Comparison of ENCODE assay signal across 18 mouse cellular contexts in the genomic region with DNA sequence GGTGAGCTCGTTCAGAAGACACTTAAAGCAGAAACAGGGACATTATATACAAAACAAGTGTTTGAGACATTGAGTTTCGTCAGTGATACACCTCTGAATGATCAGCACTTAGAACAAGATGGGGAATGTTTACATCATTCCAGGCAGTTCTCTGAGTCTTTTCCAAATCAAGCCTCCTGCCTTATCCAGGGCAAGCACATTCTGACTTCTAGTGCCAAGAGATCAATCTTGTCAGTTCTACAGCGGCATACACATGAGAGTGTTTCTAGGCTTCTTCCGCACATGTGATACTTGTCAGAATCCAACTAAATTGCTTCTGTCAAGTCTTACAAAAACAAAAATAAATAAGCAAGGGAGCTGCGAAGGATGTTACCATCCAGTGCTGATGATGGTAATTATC.
DNase-seq lines count a peak whose midpoint lies in the region; ATAC-seq and TF ChIP-seq lines count a peak whose summit lies in the region.
"Had no signal": no experiment of that assay in that cellular context is flagged by ENCODE, and none has a peak within 500 bp of the region (broad histone marks: within the 10 kb centered on the region; RNA-seq: fewer than 3 reads in every experiment).

No protein-coding gene starts in this region.

- no peak for TF ChIP-seq CTCF in forebrain, postnatal 0 days (IDR thresholded peaks at IDR 0.05; ENCODE audit: low read depth)
- no peak for TF ChIP-seq CTCF in lung, postnatal 0 days (IDR thresholded peaks at IDR 0.05)

- ATAC-seq in forebrain, postnatal 0 days, result peak; percentile 50; the same call in 1 of the 2 replicates
- no peak for ATAC-seq in forebrain, embryonic 11.5 days (replicated peaks; ENCODE audit: low FRiP score)
- ATAC-seq in kidney, embryonic 16.5 days (ENCODE audit: low FRiP score, low TSS enrichment), result peak; percentile 19; the same call in 1 of the 2 replicates
- ATAC-seq in lung, postnatal 0 days, result no peak
- ATAC-seq in stomach, embryonic 16.5 days (ENCODE audit: insufficient read depth, low FRiP score), result peak; percentile 69
- ATAC-seq in hindbrain, embryonic 13.5 days (ENCODE audit: low FRiP score), result no peak
- ATAC-seq: forebrain, embryonic 14.5 days; hindbrain, postnatal 0 days had no signal

- no peaks in the 10 kb centered on the region for H3K4me1 ChIP-seq in forebrain, postnatal 0 days (ENCODE audit: insufficient read depth)
- H3K4me1 ChIP-seq in forebrain, embryonic 11.5 days (replicated peaks; ENCODE audit: control insufficient read depth, insufficient read depth, low read length), result no peaks in the 10 kb centered on the region
- H3K4me1 ChIP-seq in kidney, embryonic 16.5 days (ENCODE audit: insufficient read depth, low read length), result peaks cover 3% of the 10 kb centered on the region; the same call in 1 of the 2 replicates
- H3K4me1 ChIP-seq in lung, postnatal 0 days (ENCODE audit: insufficient read depth, low read depth, low read length), result no peaks in the 10 kb centered on the region; the same call in 1 of the 2 replicates
- H3K4me1 ChIP-seq in stomach, embryonic 16.5 days (ENCODE audit: control insufficient read depth, insufficient read depth, low read length), result no peaks in the 10 kb centered on the region
- no peaks in the 10 kb centered on the region for H3K4me1 ChIP-seq in hindbrain, embryonic 13.5 days (replicated peaks)

- no peak for DNase-seq in forebrain, postnatal 0 days
- DNase-seq in forebrain, embryonic 11.5 days (ENCODE audit: low spot score), result no peak
- no peak for DNase-seq in kidney, adult 8-10 months
- DNase-seq in lung, postnatal 0 days (ENCODE audit: low spot score), result peak; percentile 18
- DNase-seq in lung, postnatal 4 days, result no peak
- DNase-seq: adrenal gland, adult 2 months; cerebellum, adult 8-10 months; gastrocnemius, postnatal 25 days; left cerebral cortex, postnatal 4 days; retina, postnatal 1 day; thymus, postnatal 14 days had no signal

- 59% methylated on average over 5 of the region's 5 CpGs for WGBS in forebrain, postnatal 0 days
- WGBS in forebrain, embryonic 11.5 days, result 81% methylated on average over 5 of the region's 5 CpGs
- WGBS in kidney, embryonic 16.5 days, result 47% methylated on average over 5 of the region's 5 CpGs
- 42% methylated on average over 5 of the region's 5 CpGs for WGBS in lung, postnatal 0 days
- 33% methylated on average over 5 of the region's 5 CpGs for WGBS in stomach, embryonic 16.5 days
- 83% methylated on average over 5 of the region's 5 CpGs for WGBS in hindbrain, embryonic 13.5 days

- H3K4me2 ChIP-seq in forebrain, postnatal 0 days (ENCODE audit: low read depth), result no peak overlapping the region
- H3K4me2 ChIP-seq in forebrain, embryonic 11.5 days (ENCODE audit: low read depth, low read length, severe bottlenecking), result no peak overlapping the region
- H3K4me2 ChIP-seq in kidney, embryonic 16.5 days (replicated peaks; ENCODE audit: low read depth, low read length), result no peak overlapping the region
- no peak overlapping the region for H3K4me2 ChIP-seq in lung, postnatal 0 days (replicated peaks; ENCODE audit: low read depth, low read length)
- no peak overlapping the region for H3K4me2 ChIP-seq in stomach, embryonic 16.5 days (ENCODE audit: low read depth, low read length)
- H3K4me2 ChIP-seq in hindbrain, embryonic 13.5 days, result no peak overlapping the region
- H3K4me2 ChIP-seq: liver, embryonic 11.5 days had no signal

- no peak overlapping the region for H3K4me3 ChIP-seq in forebrain, postnatal 0 days (ENCODE audit: low read depth, low read length)
- H3K4me3 ChIP-seq in forebrain, embryonic 11.5 days (ENCODE audit: low read depth, low read length), result no peak overlapping the region
- no peak overlapping the region for H3K4me3 ChIP-seq in kidney, embryonic 16.5 days (ENCODE audit: low read length)
- H3K4me3 ChIP-seq in lung, postnatal 0 days (ENCODE audit: low read depth, low read length), result no peak overlapping the region
- H3K4me3 ChIP-seq in stomach, embryonic 16.5 days (replicated peaks; ENCODE audit: low read length), result no peak overlapping the region
- H3K4me3 ChIP-seq in hindbrain, embryonic 13.5 days, result no peak overlapping the region
- H3K4me3 ChIP-seq: erythroblast, embryonic 14.5 days had no signal

- no peak overlapping the region for H3K9ac ChIP-seq in forebrain, postnatal 0 days
- H3K9ac ChIP-seq in forebrain, embryonic 11.5 days (ENCODE audit: low read length), result no peak overlapping the region
- H3K9ac ChIP-seq in kidney, embryonic 16.5 days (replicated peaks; ENCODE audit: low read length), result no peak overlapping the region
- no peak overlapping the region for H3K9ac ChIP-seq in lung, postnatal 0 days (replicated peaks; ENCODE audit: low read depth)
- no peak overlapping the region for H3K9ac ChIP-seq in stomach, embryonic 16.5 days (ENCODE audit: low read length)
- H3K9ac ChIP-seq in hindbrain, embryonic 13.5 days, result no peak overlapping the region

- no peaks in the 10 kb centered on the region for H3K27me3 ChIP-seq in forebrain, postnatal 0 days (ENCODE audit: insufficient read depth, low read length)
- no peaks in the 10 kb centered on the region for H3K27me3 ChIP-seq in forebrain, embryonic 11.5 days (ENCODE audit: control insufficient read depth, insufficient read depth, low read length)
- no peaks in the 10 kb centered on the region for H3K27me3 ChIP-seq in kidney, embryonic 16.5 days (ENCODE audit: insufficient read depth, low read length)
- H3K27me3 ChIP-seq in lung, postnatal 0 days (replicated peaks; ENCODE audit: insufficient read depth, low read length), result no peaks in the 10 kb centered on the region
- no peaks in the 10 kb centered on the region for H3K27me3 ChIP-seq in stomach, embryonic 16.5 days (ENCODE audit: control insufficient read depth, insufficient read depth, low read length)
- H3K27me3 ChIP-seq in hindbrain, embryonic 13.5 days, result 0 out of 2 replicates have a peak, but pooled peaks cover 4% of the 10 kb centered on the region

- TF ChIP-seq EP300 in lung, postnatal 0 days (IDR thresholded peaks at IDR 0.05), result no peak

- H3K27ac ChIP-seq in forebrain, postnatal 0 days (ENCODE audit: low read depth, low read length), result no peak overlapping the region
- H3K27ac ChIP-seq in forebrain, embryonic 11.5 days (ENCODE audit: low read depth, low read length), result no peak overlapping the region
- H3K27ac ChIP-seq in kidney, embryonic 16.5 days (ENCODE audit: low read length), result no peak overlapping the region
- H3K27ac ChIP-seq in lung, postnatal 0 days (ENCODE audit: low read length), result no peak overlapping the region
- H3K27ac ChIP-seq in stomach, embryonic 16.5 days (ENCODE audit: low read length), result peak overlapping the region; percentile 51; the same call in 1 of the 2 replicates
- no peak overlapping the region for H3K27ac ChIP-seq in hindbrain, embryonic 13.5 days
- H3K27ac ChIP-seq: hindbrain, postnatal 0 days had no signal

- H3K9me3 ChIP-seq in forebrain, postnatal 0 days (ENCODE audit: low read length), result no peaks in the 10 kb centered on the region
- no peaks in the 10 kb centered on the region for H3K9me3 ChIP-seq in forebrain, embryonic 11.5 days (ENCODE audit: control insufficient read depth, low read length)
- H3K9me3 ChIP-seq in kidney, embryonic 16.5 days (ENCODE audit: low read length), result no peaks in the 10 kb centered on the region
- H3K9me3 ChIP-seq in lung, postnatal 0 days (ENCODE audit: low read length), result no peaks in the 10 kb centered on the region
- no peaks in the 10 kb centered on the region for H3K9me3 ChIP-seq in stomach, embryonic 16.5 days (replicated peaks; ENCODE audit: control insufficient read depth, low read length)
- H3K9me3 ChIP-seq in hindbrain, embryonic 13.5 days, result no peaks in the 10 kb centered on the region

- no peaks in the 10 kb centered on the region for H3K36me3 ChIP-seq in forebrain, postnatal 0 days (ENCODE audit: insufficient read depth)
- no peaks in the 10 kb centered on the region for H3K36me3 ChIP-seq in forebrain, embryonic 11.5 days (ENCODE audit: control insufficient read depth, insufficient read depth, low read length)
- no peaks in the 10 kb centered on the region for H3K36me3 ChIP-seq in kidney, embryonic 16.5 days (ENCODE audit: insufficient read depth, low read length)
- no peaks in the 10 kb centered on the region for H3K36me3 ChIP-seq in lung, postnatal 0 days (ENCODE audit: insufficient read depth, low read length)
- H3K36me3 ChIP-seq in stomach, embryonic 16.5 days (ENCODE audit: control insufficient read depth, insufficient read depth, low read length), result no peaks in the 10 kb centered on the region
- no peaks in the 10 kb centered on the region for H3K36me3 ChIP-seq in hindbrain, embryonic 13.5 days

Comparison
In these comparisons a context has a peak if more than half of its experiments do, and no peak if none do; other contexts are left out.
1. ATAC-seq: peak in forebrain, postnatal 0 days (single experiment), kidney, embryonic 16.5 days (single experiment) and stomach, embryonic 16.5 days (single experiment); none in forebrain, embryonic 11.5 days (single experiment), lung, postnatal 0 days (single experiment) and hindbrain, embryonic 13.5 days (single experiment).